Mouse (Mus musculus) lung, embryonic 14.5 days (tissue): ENCODE measurements around the gene Pou3f1. TPM values are rescaled to one million over a fixed set of nuclear protein-coding genes. Genes with fewer than 3 reads are reported as not detected.
A peak's percentile ranks its signal among the peaks of the same experiment; 100 is the strongest.

Source experiments
- ATAC-seq: fragments of 200-750 bp; cut with Nextera tagmentation; 2 replicates; pipeline ENCODE4 v1.8.0; 2017; ENCODE audit warnings: mild to moderate bottlenecking, moderate TSS enrichment, moderate library complexity; ENCODE audit not compliant: insufficient read depth
- DNase-seq: peaks from one replicate; pipeline ENCODE4 v3.0.0-alpha.2; 2015
- H3K27ac ChIP-seq: fragments of 300-500 bp; sonication (generic); 2 replicates; pipeline ENCODE4 v1.5.1; 2014; ENCODE audit warnings: low read depth, mild to moderate bottlenecking, moderate library complexity
- H3K27me3 ChIP-seq: fragments of 300-500 bp; sonication (generic); 2 replicates; pipeline ENCODE4 v1.6.1; 2014; ENCODE audit warnings: low read length, control low read depth; ENCODE audit not compliant: insufficient read depth
- H3K36me3 ChIP-seq: fragments of 300-500 bp; sonication (generic); 2 replicates; pipeline ENCODE4 v1.6.1; 2014; ENCODE audit warnings: control low read depth; ENCODE audit not compliant: insufficient read depth
- H3K4me1 ChIP-seq: fragments of 300-500 bp; sonication (generic); 2 replicates; pipeline ENCODE4 v1.6.1; 2014; ENCODE audit warnings: antibody characterized with exemption, control low read depth; ENCODE audit not compliant: insufficient read depth
- H3K4me2 ChIP-seq: fragments of 300-500 bp; sonication (generic); 2 replicates; pipeline ENCODE4 v1.6.1; 2014; ENCODE audit warnings: mild to moderate bottlenecking
- H3K4me3 ChIP-seq: fragments of 300-500 bp; sonication (generic); 2 replicates; pipeline ENCODE4 v1.5.1; 2014; ENCODE audit warnings: low read depth, low read length
- H3K9ac ChIP-seq: fragments of 300-500 bp; sonication (generic); 2 replicates; pipeline ENCODE4 v1.6.1; 2014
- H3K9me3 ChIP-seq: fragments of 300-500 bp; sonication (generic); 2 replicates; pipeline ENCODE4 v1.6.1; 2016; ENCODE audit warnings: low read depth, low read length, control low read depth
- CTCF ChIP-seq: IDR thresholded peaks from 2 replicates; pipeline ENCODE4 v1.5.1; 2016; ENCODE audit warnings: antibody characterized with exemption, low read depth
- WGBS: fragments of 180-500 bp; shearing (Covaris S2); extraction: QIAGEN DNeasy Blood & Tissue Kit; methylation state at CpG from one replicate; pipeline ENCODE4 v1.1.7; 2014; 5-methylcytosine and 5-hydroxymethylcytosine counted together
- polyA plus RNA-seq: library from polyadenylated mRNA; unstranded; fragments of >200 nt; fragmentation: Nextera tagmentation; extraction: Ambion mirVana; gene quantifications from 2 replicates; pipeline ENCODE4 v1.2.1, GENCODE M21; 2014

Gene Pou3f1
- polyA plus RNA-seq, 1 experiment from 2014 or later = 0.41 TPM

GRCm38 (mm10) chr4:124616636-124617035 is 40.0 kb upstream of the Pou3f1 start:
- no peak overlapping the region for H3K4me2 ChIP-seq
- H3K4me3 ChIP-seq = no peak overlapping the region
- DNase-seq = no peak
- H3K9ac ChIP-seq = no peak overlapping the region
- H3K4me1 ChIP-seq = no peaks in the 10 kb centered on the region
- ATAC-seq = no peak
- no peaks in the 10 kb centered on the region for H3K36me3 ChIP-seq
- H3K9me3 ChIP-seq = no peaks in the 10 kb centered on the region
- no peak for TF ChIP-seq CTCF
- H3K27me3 ChIP-seq = no peaks in the 10 kb centered on the region
- 64% methylated on average over 1 of the region's 1 CpGs for WGBS
- H3K27ac ChIP-seq = no peak overlapping the region

GRCm38 (mm10) chr4:124618599-124618998 is 38.0 kb upstream of the Pou3f1 start:
- Histone ChIP-seq H3K27me3 (no peaks in the 10 kb centered on the region), H3K36me3 (no peaks in the 10 kb centered on the region), H3K4me2 (no peak overlapping the region), H3K9ac (no peak overlapping the region), H3K27ac (no peak overlapping the region), H3K9me3 (no peaks in the 10 kb centered on the region), H3K4me3 (no peak overlapping the region), H3K4me1 (no peaks in the 10 kb centered on the region)
- WGBS = 10% methylated on average over 16 of the region's 16 CpGs
- TF ChIP-seq CTCF = no peak
- ATAC-seq = no peak
- no peak for DNase-seq

- Histone ChIP-seq H3K27me3 (no peaks in the 10 kb centered on the region), H3K9me3 (no peaks in the 10 kb centered on the region), H3K36me3 (no peaks in the 10 kb centered on the region), H3K27ac (no peak overlapping the region), H3K4me3 (no peak overlapping the region), H3K4me1 (no peaks in the 10 kb centered on the region), H3K9ac (no peak overlapping the region), H3K4me2 (no peak overlapping the region)
- no peak for TF ChIP-seq CTCF
- DNase-seq (no peak), ATAC-seq (no peak)
- 61% methylated on average over 11 of the region's 11 CpGs for WGBS
These were observed 35.2 kb upstream of the Pou3f1 start for GRCm38 (mm10) chr4:124621406-124621805.

GRCm38 (mm10) chr4:124622566-124622965 is 34.0 kb upstream of the Pou3f1 start:
- Histone ChIP-seq H3K9ac (no peak overlapping the region), H3K9me3 (no peaks in the 10 kb centered on the region), H3K4me3 (no peak overlapping the region), H3K27ac (no peak overlapping the region), H3K4me2 (no peak overlapping the region), H3K36me3 (no peaks in the 10 kb centered on the region), H3K27me3 (no peaks in the 10 kb centered on the region), H3K4me1 (no peaks in the 10 kb centered on the region)
- DNase-seq (no peak), ATAC-seq (no peak)
- no peak for TF ChIP-seq CTCF
- WGBS = 81% methylated on average over 5 of the region's 5 CpGs

- Histone ChIP-seq H3K36me3 (no peaks in the 10 kb centered on the region), H3K27ac (no peak overlapping the region), H3K9me3 (no peaks in the 10 kb centered on the region), H3K9ac (no peak overlapping the region), H3K27me3 (no peaks in the 10 kb centered on the region), H3K4me3 (no peak overlapping the region), H3K4me1 (no peaks in the 10 kb centered on the region), H3K4me2 (no peak overlapping the region)
- ATAC-seq (no peak), DNase-seq (peak; percentile 27)
- 20% methylated on average over 7 of the region's 7 CpGs for WGBS
- TF ChIP-seq CTCF = no peak
These were observed 32.5 kb upstream of the Pou3f1 start for GRCm38 (mm10) chr4:124624111-124624581.

GRCm38 (mm10) chr4:124626836-124627235 is 29.8 kb upstream of the Pou3f1 start:
- no peaks in the 10 kb centered on the region for H3K4me1 ChIP-seq
- H3K4me2 ChIP-seq = no peak overlapping the region
- H3K27ac ChIP-seq = no peak overlapping the region
- H3K4me3 ChIP-seq = no peak overlapping the region
- TF ChIP-seq CTCF = no peak
- no peaks in the 10 kb centered on the region for H3K36me3 ChIP-seq
- WGBS = 64% methylated on average over 1 of the region's 1 CpGs
- ATAC-seq = no peak
- no peak for DNase-seq
- H3K9ac ChIP-seq = no peak overlapping the region
- no peaks in the 10 kb centered on the region for H3K27me3 ChIP-seq
- H3K9me3 ChIP-seq = no peaks in the 10 kb centered on the region

GRCm38 (mm10) chr4:124631456-124631855 is 25.2 kb upstream of the Pou3f1 start:
- Histone ChIP-seq H3K36me3 (no peaks in the 10 kb centered on the region), H3K27me3 (no peaks in the 10 kb centered on the region), H3K9me3 (no peaks in the 10 kb centered on the region), H3K4me1 (no peaks in the 10 kb centered on the region), H3K4me2 (no peak overlapping the region), H3K27ac (no peak overlapping the region), H3K4me3 (no peak overlapping the region), H3K9ac (no peak overlapping the region)
- WGBS = 51% methylated on average over 4 of the region's 4 CpGs
- TF ChIP-seq CTCF = no peak
- no peak for DNase-seq
- ATAC-seq = no peak

GRCm38 (mm10) chr4:124632856-124633255 is 23.8 kb upstream of the Pou3f1 start:
- Histone ChIP-seq H3K36me3 (no peaks in the 10 kb centered on the region), H3K27me3 (no peaks in the 10 kb centered on the region), H3K27ac (no peak overlapping the region), H3K9ac (no peak overlapping the region), H3K4me1 (no peaks in the 10 kb centered on the region), H3K4me2 (no peak overlapping the region), H3K9me3 (no peaks in the 10 kb centered on the region), H3K4me3 (no peak overlapping the region)
- ATAC-seq = no peak
- no peak for TF ChIP-seq CTCF
- WGBS = 65% methylated on average over 10 of the region's 10 CpGs
- DNase-seq = no peak
